Mouse (Mus musculus) urinary bladder, postnatal 10 days (tissue): ENCODE measurements around the gene Rad51.
A peak's percentile ranks its signal among the peaks of the same experiment; 100 is the strongest.

Experiments used
- DNase-seq: peaks from one replicate; pipeline ENCODE4 v3.0.0; 2022; ENCODE audit warnings: low spot score

Rad51 gene

DNA sequence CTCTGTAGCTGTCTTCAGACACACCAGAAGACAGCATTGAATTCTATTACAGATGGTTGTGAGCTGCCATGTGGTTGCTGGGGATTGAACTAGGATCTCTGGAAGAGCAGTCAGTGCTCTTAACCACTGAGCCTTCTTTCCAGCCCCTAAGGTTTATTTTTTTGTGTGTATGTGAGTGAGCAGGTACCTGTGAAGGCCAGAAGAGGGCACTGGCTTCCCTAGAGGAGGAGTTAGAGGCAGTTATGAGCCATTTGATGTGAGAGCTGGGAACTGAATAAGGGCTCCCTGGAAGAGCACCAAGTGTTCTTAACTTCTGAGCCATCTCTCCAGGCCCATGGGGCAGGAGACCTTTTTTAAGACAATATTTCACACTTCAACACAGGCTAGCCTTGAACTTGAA, 52.8 kb downstream of the Rad51 start:
- no peak for DNase-seq

DNA sequence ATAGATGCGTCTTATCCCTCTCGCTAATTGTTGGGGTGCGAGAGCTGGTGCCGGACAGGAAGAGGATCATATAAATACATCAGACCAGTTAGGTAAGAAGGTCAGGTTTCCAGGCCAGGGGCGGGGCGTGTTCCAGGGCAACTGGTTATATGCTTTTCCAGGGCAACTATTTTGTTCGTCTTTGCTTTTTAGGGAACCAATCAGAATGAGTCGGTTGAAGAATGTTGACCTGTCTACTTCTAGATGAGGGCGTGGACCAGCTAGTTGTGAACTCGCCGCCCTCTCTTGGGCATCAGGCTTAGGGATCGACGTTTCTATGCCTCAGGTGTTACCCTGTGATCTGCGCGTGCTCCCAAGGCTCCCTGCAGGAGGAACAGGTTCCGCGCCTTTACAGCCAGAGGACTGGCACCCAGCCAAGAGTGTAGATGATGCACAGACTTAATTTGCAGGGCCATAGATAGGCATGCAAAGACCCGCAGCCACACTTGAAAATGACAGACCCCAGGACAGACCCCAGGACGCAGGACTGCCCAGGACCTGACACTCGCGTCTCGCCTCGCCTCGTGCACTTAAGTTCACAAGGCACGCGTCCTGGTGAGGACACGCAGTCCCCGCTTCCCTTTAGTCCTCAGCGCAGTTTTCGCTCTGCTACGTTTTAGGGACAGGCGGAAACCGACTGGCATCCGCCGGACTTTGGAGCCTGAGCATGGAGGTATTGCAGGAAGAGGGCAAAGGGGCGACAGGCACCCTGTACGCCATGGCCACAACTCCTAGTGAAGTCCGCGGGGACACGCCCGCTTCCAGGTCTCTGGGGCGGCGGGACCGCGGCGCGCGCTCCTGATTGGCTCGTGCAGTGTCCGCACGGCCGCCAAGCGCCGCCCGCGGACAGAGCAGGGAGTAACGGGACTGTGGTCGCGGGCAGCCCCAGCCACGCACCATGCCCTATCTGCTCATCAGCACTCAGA, 54.6 kb downstream of the Rad51 start, which contains the start of gene Gchfr:
TSS of gene Gchfr (plus strand) at position 873 of the 965 bp plus-strand sequence.
- no peak for DNase-seq

DNA sequence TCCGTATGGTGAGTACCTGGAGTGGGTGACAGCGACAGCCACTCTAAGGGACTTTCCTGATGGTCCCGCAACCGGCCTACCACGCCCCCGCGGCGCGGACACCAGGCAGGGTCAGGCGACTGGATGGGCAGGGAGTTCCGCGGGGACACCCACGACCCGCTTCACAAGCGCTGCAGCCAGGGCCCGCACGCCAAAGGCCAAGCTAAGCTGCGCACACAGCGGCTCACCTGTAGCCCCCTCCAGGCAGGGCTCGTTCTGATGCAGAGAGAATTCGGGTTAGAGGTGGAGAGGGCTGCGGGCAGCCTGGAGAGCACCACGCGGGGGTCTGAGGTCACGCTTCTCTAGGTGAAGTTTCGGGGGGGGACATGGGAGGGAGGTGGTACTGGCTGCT, 55.3 kb downstream of the Rad51 start:
- DNase-seq, result no peak

DNA sequence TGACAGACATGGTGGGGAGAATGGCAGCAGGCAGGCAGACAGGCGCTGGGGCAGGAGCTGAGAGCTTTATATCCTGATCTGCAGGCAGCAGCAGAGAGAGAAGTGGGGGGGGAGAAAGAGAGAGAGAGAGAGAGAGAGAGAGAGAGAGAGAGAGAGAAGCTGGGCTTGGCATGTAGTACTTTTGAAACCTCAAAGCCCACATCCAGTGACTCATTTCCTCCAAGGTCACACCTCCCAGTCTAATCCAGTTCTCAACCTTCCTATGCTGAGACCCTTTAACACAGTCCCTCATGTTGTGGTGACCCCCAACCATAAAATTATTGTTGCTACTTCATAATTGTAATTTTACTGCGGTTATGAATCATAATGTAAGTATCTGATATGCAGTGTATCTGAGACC, 57.7 kb downstream of the Rad51 start:
- DNase-seq, result no peak

DNA sequence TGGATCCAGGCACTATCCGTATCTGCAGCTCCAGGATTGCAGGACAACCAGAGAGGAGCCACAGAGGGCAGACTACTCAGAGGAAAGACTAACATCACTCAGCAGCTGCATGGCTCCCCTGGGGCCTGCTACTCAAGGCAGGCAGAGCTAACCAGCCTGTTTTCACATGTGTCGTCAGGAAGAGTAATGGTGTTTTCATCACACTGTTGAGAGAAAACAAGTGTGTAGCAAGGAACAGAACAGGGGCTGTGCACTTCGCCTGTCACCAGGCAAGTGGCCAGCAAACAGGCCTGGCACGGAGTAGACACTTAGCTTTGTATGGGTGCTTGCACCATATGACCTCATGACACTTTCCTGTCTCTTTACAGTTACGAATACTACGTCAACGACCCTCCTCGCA, 59.0 kb downstream of the Rad51 start:
- DNase-seq, result no peak

DNA sequence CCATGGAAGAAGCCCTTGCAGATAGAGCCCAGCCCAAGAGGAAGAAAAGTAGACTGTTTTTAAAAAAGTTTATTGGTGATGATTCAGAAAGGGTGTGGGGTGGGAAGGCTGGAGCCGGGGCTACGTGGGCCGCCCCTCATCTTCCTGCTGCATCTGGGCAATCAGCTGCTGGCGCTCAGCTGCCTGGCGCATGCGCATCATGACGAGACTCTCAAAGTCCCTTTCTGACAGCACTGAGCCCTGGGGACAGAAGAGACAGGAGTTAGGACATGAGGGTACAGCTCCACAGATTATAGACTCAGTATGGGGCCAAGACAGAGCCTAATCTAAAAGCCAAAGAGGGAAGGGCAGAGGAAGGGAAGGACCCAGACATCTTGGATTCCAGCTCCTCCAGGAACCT, 59.9 kb downstream of the Rad51 start:
- DNase-seq, result no peak

DNA sequence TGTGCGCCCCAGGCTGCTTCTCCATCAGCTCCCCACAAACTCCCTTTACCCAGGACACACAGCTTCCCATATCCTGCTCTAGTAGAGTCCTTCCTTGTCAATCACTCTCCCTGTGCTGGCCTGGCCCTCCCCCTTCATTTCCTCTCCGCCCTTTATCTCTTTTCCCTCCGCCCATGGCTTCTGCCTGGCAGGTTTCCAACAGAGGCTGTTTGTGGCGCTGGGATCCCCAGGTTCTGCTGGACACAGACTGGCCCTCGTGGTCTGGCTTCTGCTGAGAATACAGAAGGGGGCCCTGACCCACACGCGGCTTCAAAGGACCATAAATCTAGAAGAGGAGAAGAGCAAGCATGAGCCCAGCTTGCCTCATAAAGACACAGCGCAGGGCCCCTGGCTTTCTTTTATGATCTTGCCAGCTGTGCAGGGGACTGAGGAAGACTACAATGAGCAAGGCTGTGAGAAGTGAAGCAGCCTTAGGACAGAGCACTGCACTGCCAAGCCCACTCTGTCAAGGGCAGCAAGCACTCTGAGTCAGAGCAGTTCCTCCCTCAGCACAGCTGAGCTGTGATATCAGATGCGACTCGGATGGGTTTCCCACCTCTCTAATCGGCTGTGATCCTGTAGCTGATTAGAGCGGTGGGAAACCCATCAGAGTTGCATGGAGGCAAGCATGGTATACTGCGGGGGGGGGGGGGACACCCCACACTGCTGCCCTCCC, 60.4 kb downstream of the Rad51 start:
- DNase-seq, result no peak

DNA sequence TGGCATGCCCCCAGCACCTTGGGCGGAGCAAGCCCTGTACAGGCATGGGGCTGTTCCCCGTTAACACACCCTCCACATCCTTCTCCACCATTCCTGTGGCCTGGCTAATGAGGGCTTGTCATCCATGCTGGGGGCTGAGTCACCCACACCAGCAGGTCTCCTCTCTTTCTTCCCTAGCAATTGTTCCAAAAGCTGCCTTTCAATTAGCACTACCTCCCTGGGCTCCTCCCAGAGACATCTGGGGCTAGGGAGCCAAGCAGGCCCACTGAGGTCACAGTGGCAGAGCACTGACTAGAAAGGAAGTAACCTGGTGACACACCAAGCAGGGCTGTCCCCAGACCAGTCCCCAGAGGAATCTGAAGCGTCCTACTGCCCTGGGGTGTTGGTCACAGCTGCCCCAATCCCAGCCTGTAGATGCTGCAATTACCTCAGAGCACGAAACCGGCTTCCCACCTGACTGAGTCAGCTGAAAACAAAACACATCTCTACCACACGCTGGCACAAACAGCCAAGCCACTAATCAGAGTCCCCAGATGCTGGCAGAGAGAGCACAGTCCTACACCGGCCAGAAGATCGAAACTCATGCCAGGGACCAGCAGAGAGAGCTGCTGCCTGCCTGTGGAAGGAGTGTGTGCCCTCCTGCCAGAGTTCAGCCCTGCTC, 61.5 kb downstream of the Rad51 start, which contains the start of gene Gm14137:
TSS of gene Gm14137 (plus strand) at position 519 of the 661 bp plus-strand sequence.
- DNase-seq, result no peak

DNA sequence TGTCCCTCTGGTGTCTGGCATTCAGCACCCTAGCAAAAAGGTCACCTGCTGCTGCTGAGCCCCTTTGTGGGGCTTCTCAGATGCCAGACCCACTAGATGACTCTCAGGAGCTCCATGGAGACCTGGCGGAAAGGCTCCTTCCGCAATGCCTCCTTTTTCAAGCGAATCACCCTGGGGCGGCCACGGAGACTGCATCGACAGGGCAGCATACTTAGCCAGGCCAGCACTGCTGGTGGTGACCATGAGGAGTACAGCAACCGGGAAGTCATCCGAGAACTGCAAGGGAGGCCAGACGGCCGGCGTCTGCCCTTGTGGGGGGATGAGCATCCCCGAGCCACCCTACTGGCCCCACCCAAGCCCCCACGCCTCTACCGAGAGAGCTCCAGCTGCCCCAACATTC, 62.3 kb downstream of the Rad51 start:
- DNase-seq, result no peak

DNA sequence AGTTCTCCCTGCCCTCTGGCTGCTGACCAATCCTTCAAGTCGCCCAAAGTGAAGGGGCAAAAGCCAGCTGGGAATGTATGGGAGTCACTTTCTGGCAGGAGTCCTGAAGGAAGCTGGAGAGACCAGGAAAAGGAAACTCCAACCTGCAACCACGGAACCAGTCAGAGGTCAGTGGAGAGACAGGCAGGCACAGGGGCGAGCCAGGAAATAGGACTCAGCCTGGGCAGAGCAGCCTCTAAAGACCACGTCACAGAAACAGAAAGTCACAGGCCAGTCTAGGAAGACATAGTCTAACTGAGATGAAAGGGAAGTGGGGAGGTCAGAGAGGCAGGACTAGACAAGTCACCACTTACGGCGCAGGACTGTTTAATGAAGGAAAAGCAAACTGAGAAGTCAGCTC, 63.0 kb downstream of the Rad51 start:
- DNase-seq, result no peak

DNA sequence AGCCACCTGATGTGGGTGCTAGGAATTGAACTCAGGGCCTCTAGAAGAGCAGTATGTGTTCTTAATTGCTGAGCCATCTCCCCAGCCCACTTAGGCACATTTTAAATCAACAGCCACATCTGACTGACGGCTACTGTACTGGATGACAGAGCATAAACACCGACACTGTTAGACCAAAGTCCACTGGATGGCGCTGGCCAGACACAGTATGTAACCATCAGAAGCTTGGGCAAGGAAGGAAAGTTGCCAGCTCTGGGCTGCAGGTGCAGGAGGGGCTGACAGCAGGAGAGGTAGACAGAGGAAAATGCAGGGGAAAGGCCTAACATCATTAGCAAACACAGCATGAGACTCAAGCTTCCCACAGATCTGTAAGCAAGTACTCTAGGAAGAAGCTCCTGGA, 64.2 kb downstream of the Rad51 start:
- DNase-seq, result no peak

DNA sequence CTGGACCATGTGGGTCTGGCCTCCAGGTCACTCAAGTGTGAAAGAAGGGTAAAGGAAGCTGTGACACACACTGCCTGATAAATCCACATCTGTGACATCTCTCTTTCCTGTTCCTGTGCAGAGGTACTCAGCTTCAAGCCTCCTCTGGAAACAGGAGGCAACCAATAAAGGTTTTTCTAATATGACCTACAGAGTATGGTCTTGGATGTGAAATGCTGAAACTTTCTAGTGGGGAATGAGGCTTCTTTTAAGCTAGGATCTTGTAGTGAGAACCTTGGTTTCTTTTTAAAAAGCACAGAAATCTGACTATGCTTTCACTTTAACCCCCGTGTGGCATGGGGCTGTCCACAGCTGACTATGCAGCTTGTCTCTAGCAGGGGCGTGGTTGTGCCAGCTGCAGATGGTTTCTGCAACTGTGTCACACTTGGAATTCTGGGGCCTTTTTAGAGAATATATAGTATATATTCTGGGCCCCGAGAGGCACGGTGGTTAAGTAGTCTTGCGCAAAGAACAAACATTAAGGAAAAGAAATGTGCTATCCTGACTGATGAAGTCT, 64.9 kb downstream of the Rad51 start:
- DNase-seq, result no peak

DNA sequence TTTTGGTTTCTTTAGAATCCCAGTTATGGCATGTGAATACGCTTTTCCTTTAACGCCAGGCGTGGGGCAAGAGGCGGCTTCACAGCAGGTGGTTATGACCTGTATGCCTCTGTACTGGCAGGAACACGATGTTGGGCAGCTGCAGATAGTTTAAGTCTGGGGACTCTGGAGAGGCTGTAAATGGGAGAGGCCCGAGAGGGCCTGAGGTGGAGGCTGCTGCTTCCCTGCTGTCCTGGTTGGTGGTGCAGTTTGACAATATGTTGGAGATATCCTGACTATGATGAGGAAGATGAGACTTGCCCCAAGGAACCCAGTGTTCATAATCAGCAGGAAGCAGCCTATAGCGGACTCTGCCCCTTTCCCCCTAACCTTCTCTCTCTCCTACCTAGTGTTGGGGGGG, 70.3 kb downstream of the Rad51 start:
- no peak for DNase-seq

DNA sequence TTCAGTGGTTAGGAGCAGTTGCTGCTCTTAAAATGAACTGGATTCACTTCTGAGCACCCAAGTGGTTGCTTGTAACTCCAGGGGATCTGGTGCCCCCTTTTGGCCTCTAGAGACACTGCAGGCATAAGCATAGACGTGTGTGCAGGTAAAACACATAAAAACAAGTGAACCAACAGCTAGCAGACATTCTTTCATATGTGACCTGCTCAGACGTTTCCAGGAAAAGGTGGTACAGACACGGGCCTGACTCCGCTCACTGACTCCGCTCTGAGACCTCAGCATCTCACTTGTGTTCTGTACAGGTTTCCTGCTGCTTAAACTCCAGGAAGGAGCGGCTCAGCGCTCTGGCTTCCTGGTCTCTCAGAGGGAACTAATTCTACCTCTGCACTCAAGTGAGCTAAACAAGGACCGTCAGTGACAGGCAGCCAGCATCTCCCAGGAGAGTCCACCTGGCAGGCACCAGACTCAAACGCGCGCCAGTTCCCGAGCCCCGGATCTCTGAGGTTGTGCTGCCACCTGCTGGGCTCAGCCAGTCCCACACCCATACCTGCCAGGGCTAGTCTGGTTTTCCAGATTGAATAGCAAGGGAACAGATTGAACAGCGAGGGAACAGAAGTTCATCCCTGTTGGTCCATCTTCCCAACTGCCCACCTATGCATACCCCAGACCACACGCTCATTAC, 76.6 kb downstream of the Rad51 start:
- DNase-seq, result peak; percentile 60

DNA sequence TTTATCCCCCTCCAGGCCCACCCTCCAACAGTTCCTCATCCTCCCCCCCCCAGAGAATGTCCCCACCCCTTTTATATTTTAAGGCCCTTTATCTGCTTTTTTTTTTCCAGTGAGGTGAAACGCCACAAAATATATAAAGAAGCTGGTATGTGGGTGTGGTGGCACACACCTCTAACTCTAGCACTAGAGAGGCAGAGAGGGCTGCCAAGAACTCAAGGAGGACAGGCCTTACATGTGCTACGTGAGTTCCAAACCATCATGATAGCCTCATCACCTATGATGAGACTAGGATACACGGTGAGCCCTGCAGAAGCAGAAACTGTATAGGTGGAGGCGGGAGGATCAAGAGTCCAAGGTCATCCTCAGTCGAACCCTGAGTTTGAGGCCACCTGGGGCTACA, 78.4 kb downstream of the Rad51 start:
- no peak for DNase-seq

DNA sequence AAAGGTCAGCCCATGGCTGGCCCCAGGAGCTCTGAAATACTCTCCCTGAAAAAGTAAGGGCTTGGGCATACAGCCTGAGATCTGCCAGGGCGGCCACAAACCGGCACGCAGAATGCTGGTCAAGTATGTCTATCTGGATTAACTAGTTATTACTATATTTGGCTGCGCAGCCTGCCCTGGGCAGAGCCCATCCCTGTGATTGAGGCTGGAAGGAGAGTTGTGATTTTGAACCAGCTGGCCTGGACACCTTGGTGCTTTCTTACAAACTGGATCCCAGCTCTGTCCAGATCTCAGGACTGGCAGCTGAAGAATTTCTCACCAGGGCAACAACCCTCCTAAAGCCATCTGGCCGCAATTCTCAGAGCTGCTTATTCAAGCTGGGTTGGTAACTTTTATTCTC, 81.5 kb downstream of the Rad51 start:
- no peak for DNase-seq

DNA sequence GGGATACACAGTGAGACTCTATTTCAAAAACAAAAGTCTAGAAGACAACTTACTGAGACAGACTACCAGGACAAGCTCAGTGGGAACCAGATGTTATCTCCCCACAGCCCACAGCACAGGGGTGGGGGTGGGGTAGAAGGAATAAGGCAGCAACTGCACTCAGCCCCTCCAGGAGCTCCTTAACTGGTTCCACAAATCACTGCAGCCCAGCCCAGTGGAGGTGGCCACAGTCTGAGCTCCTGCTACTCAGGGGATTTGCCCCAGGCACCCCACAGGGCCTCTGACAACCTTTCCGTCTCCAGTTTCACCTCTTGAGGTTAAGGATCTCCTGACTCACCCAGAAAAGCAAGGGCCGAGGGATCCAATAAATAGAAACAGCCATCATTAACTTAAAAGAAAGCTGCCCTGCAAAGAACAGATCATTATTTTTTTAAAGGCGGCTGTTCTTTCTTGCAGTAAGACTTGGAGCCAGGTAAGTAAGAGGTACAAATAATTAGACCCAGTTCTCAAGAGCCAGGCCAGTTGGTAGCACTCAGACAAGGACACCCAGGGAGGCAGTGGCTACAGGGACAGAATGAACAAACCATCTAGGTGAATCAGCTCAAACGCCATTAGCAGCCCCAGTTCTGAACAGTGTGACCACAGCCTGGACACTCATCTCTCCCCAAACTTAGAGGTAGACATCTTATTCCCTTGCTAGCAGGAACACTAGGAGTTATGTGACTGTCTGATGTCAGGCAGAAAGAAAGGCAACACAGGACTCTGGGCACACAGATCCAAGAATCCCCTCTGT, 83.9 kb downstream of the Rad51 start:
- no peak for DNase-seq
